Mouse (Mus musculus) limb, embryonic 14.5 days (tissue): ENCODE results near the gene Srf. TPM values are rescaled to one million over a fixed set of nuclear protein-coding genes. Genes with fewer than 3 reads are reported as not detected.

Experiments used
- ATAC-seq: fragments of 200-750 bp; cut with Nextera tagmentation; 2 replicates; pipeline ENCODE4 v1.8.0; 2017; ENCODE audit warnings: low read depth, moderate number of reproducible peaks, moderate TSS enrichment; ENCODE audit not compliant: low FRiP score
- DNase-seq: peaks from one replicate; pipeline ENCODE4 v3.0.0-alpha.2; 2015; ENCODE audit warnings: low spot score
- H3K27ac ChIP-seq: fragments of 300-500 bp; sonication (generic); replicated peaks from 2 replicates; pipeline ENCODE4 v1.5.1; 2014; ENCODE audit warnings: low read depth, mild to moderate bottlenecking, low read length, moderate library complexity, mixed read lengths
- H3K27me3 ChIP-seq: fragments of 300-500 bp; sonication (generic); 2 replicates; pipeline ENCODE4 v1.6.1; 2014; ENCODE audit warnings: low read length, mixed read lengths; ENCODE audit not compliant: control insufficient read depth, insufficient read depth
- H3K36me3 ChIP-seq: fragments of 300-500 bp; sonication (generic); 2 replicates; pipeline ENCODE4 v1.6.1; 2014; ENCODE audit warnings: mild to moderate bottlenecking, low read length, moderate library complexity, mixed read lengths; ENCODE audit not compliant: control insufficient read depth, insufficient read depth
- H3K4me1 ChIP-seq: fragments of 300-500 bp; sonication (generic); 2 replicates; pipeline ENCODE4 v1.6.1; 2014; ENCODE audit warnings: antibody characterized with exemption, low read length, mixed read lengths; ENCODE audit not compliant: control insufficient read depth, insufficient read depth
- H3K4me2 ChIP-seq: fragments of 300-500 bp; sonication (generic); replicated peaks from 2 replicates; pipeline ENCODE4 v1.6.1; 2014; ENCODE audit warnings: low read depth, mild to moderate bottlenecking, low read length, moderate library complexity; ENCODE audit not compliant: severe bottlenecking
- H3K4me3 ChIP-seq: fragments of 300-500 bp; sonication (generic); replicated peaks from 2 replicates; pipeline ENCODE4 v1.5.1; 2014; ENCODE audit warnings: low read length
- H3K9ac ChIP-seq: fragments of 300-500 bp; sonication (generic); 2 replicates; pipeline ENCODE4 v1.6.1; 2014; ENCODE audit warnings: mild to moderate bottlenecking, low read depth, low read length, moderate library complexity; ENCODE audit not compliant: severe bottlenecking
- H3K9me3 ChIP-seq: fragments of 300-500 bp; sonication (generic); 2 replicates; pipeline ENCODE4 v1.6.1; 2016; ENCODE audit warnings: low read length; ENCODE audit not compliant: control insufficient read depth
- POLR2A ChIP-seq: fragments of 200-500 bp; IDR thresholded peaks from 2 replicates; pipeline ENCODE4 v1.8.0; 2012; ENCODE audit warnings: inconsistent platforms, mild to moderate bottlenecking, moderate library complexity, borderline replicate concordance; ENCODE audit not compliant: insufficient read depth, insufficient read length; ENCODE audit errors: extremely low read depth
- WGBS: fragments of 180-500 bp; shearing (Covaris S2); extraction: QIAGEN DNeasy Blood & Tissue Kit; methylation state at CpG from one replicate; pipeline ENCODE4 v1.1.7; 2014; 5-methylcytosine and 5-hydroxymethylcytosine counted together
- polyA plus RNA-seq, 2 experiments: library from polyadenylated mRNA; depleted of rRNA in 1 of 2; stranded (reverse) in 1 of 2; unstranded in 1 of 2; fragments of >200 nt; fragmentation: Nextera tagmentation in 1 of 2; extraction: Ambion mirVana in 1 of 2; gene quantifications; 2 replicates each; pipeline versions ENCODE4 v1.2.1 to v1.2.3; 2012 to 2014

The Srf gene
- polyA plus RNA-seq, 2 experiments, result 10.2 to 87.2 TPM

DNA sequence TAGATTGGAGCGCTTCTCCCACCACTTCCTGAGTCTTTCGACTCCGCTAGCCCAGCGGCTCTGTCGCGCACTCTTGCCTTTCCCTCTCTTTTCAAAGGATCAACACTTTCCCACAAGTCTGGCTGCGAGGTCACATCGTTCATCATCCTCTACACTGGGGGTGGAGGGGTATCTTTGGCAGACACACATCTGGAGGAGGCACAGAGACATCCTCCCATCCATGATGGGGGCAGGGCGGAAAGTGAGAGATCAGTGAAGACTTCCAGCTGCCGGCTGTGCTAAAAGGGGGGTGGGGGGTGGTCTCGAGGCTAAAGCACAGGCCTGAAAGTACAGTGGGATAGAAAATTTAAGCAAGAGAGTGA lies 590 bp upstream of the Srf start:
- H3K9ac ChIP-seq, result peak overlapping the region; percentile 57
- TF ChIP-seq POLR2A, result no peak
- peak overlapping the region; percentile 89 for H3K27ac ChIP-seq
- DNase-seq (peak; percentile 56), ATAC-seq (peak; percentile 7; the same call in 1 of the 2 replicates)
- H3K4me1 ChIP-seq, result peaks cover 30% of the 10 kb centered on the region
- peaks cover 8% of the 10 kb centered on the region for H3K36me3 ChIP-seq
- no peaks in the 10 kb centered on the region for H3K9me3 ChIP-seq
- WGBS, result under 1% methylated on average over 11 of the region's 11 CpGs
- peak overlapping the region; percentile 99 for H3K4me3 ChIP-seq
- H3K27me3 ChIP-seq, result no peaks in the 10 kb centered on the region
- peak overlapping the region; percentile 90 for H3K4me2 ChIP-seq

DNA sequence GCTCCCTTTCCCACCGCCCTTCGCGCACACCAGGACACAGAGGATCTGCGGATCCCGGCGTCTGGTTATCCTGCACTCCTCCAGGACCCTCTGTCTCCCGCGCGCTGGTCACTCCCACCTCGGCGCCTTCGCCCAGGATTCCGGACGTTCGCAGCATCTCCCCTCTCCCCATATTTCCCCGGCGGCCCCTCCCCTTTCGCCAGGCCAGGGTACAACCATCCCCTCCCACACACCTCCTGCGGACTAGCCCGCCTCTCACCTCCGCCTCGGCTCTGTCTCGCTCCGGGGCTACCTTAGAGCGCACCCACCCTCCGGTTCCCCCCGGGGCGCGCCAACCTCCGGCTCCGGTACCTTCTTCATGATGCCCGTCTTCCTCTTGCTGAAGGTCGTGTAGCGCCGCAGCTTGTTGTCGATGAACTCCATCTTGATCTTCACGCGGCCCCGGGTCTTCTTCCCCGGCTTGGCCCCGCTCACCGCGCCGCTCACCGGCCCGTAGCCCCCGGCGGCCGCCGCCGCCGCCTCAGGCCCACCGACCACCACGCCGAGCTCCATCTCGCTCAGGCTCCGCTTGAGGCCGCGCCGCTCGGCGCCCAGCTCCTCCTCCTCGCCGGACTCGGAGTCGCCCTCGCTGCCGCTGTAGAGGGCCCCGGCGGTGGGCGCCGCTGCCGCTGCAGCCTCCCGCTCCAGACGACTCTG lies 850 bp downstream of the Srf start:
- H3K9me3 ChIP-seq, result no peaks in the 10 kb centered on the region
- peak overlapping the region; percentile 99 for H3K4me3 ChIP-seq
- H3K27me3 ChIP-seq, result no peaks in the 10 kb centered on the region
- H3K9ac ChIP-seq, result peak overlapping the region; percentile 97
- peak overlapping the region; percentile 77 for H3K27ac ChIP-seq
- peak overlapping the region; percentile 90 for H3K4me2 ChIP-seq
- under 1% methylated on average over 65 of the region's 75 CpGs for WGBS
- DNase-seq (no peak), ATAC-seq (no peak)
- TF ChIP-seq POLR2A, result no peak
- H3K4me1 ChIP-seq, result peaks cover 30% of the 10 kb centered on the region
- H3K36me3 ChIP-seq, result peaks cover 23% of the 10 kb centered on the region

DNA sequence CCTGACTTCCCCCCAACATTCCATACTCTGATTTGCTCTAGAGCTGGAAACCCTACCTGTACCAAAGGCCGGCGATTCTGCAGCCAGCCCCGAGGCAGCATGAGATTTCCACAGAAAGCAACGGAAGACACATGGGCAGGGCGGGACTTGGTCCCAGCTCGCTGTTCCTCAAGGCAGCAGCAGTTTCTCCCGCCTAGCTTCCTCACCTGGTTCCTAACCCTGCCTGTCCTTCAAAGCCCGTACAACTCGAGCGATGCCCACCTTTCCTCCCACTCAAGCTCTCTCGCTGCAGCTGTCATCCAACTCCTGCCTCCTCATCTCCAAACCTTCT lies 1.4 kb downstream of the Srf start:
- H3K4me1 ChIP-seq, result peaks cover 30% of the 10 kb centered on the region

DNA sequence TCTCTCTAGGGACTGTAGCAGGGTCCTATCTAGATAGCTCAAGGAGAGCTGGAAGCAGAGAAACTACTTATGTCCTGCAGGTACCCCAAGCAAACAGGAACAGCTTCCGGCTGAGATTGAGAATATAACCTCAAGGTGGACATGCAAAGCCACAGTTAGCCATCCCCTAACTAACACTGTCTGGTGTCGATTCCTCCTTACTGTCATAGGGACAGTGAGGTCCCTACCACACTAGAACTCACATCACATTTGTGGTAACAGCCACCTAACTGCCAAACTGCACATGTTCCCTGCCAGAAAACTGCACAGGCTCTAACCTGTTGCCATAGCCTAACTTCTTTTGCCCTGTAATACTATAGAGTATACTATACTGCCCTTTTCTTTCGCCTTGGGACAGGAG lies 2.0 kb downstream of the Srf start:
- no peak for DNase-seq
- no peak overlapping the region for H3K27ac ChIP-seq
- peak overlapping the region; percentile 90 for H3K4me2 ChIP-seq
- H3K4me1 ChIP-seq, result peaks cover 30% of the 10 kb centered on the region
- ATAC-seq, result no peak
- peak overlapping the region; percentile 99 for H3K4me3 ChIP-seq
- peaks cover 33% of the 10 kb centered on the region for H3K36me3 ChIP-seq
- 79% methylated on average over 3 of the region's 3 CpGs for WGBS
- no peaks in the 10 kb centered on the region for H3K27me3 ChIP-seq
- H3K9ac ChIP-seq, result no peak overlapping the region
- TF ChIP-seq POLR2A, result no peak
- H3K9me3 ChIP-seq, result no peaks in the 10 kb centered on the region

More for the DNA sequence above, 1.4 kb downstream of the Srf start:
- under 1% methylated on average over 11 of the region's 11 CpGs for WGBS
- TF ChIP-seq POLR2A, result no peak
- Histone ChIP-seq H3K36me3 (peaks cover 28% of the 10 kb centered on the region), H3K9me3 (no peaks in the 10 kb centered on the region), H3K4me3 (peak overlapping the region; percentile 99), H3K27me3 (no peaks in the 10 kb centered on the region), H3K9ac (peak overlapping the region; percentile 97), H3K27ac (peak overlapping the region; percentile 77; the same call in 1 of the 2 replicates), H3K4me2 (peak overlapping the region; percentile 90)
- ATAC-seq, result no peak
- DNase-seq, result no peak

DNA sequence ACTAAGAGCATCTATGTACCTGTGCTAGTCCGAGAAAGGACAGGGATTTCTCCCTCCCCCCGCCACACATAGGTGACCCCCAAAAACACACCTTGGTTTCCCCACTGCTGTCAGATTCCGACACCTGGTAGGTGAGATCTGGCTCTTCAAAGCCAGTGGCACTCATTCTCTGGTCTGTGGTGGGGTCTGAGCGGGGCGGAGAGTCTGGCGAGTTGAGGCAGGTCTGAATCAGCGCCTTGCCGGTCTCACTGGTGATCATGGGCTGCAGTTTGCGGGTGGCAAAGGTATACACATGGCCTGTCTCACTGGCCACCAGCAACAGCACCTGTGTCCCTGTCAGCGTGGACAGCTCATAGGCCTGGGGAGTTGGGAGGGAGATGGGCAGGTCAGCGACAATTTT lies 2.5 kb downstream of the Srf start:
- Histone ChIP-seq H3K9me3 (no peaks in the 10 kb centered on the region), H3K9ac (no peak overlapping the region), H3K4me2 (peak overlapping the region; percentile 90), H3K36me3 (peaks cover 38% of the 10 kb centered on the region), H3K27ac (no peak overlapping the region; the same call in 1 of the 2 replicates), H3K27me3 (no peaks in the 10 kb centered on the region), H3K4me3 (peak overlapping the region; percentile 99), H3K4me1 (peaks cover 30% of the 10 kb centered on the region)
- no peak for TF ChIP-seq POLR2A
- no peak for DNase-seq
- 43% methylated on average over 11 of the region's 11 CpGs for WGBS
- ATAC-seq, result no peak

DNA sequence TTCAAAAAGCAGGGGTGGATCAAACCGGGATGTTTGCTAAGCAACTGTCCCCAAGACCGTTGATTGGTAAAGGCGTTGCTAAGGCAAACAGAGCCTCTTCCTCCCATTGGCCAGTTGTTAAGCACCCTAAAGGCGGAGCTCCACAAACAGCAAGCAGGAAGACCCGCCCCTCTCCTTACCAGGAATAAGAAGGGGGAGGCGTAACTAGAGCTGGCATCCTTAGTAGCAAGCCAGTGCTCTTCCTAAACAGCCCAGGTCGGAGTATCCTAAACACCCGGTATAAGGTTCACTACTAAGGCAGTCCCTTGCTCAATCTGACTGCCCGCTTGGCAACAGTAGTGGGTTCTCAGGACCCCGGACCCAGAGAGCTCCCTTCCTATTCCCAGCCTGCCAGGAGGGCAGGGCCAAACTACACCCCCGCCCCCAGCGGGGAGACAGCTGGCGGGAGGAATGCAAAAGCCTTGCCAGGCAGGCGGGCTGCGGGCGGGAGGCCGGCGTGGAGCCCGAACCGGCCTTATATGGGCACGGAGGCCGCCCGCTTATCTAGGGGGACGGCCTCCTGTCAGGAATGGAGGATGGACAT lies 3.0 kb downstream of the Srf start:
- Histone ChIP-seq H3K4me1 (peaks cover 30% of the 10 kb centered on the region), H3K27me3 (no peaks in the 10 kb centered on the region), H3K27ac (peak overlapping the region; percentile 59), H3K4me2 (peak overlapping the region; percentile 90), H3K9ac (no peak overlapping the region), H3K9me3 (no peaks in the 10 kb centered on the region), H3K4me3 (peak overlapping the region; percentile 99), H3K36me3 (peaks cover 43% of the 10 kb centered on the region)
- WGBS, result 4% methylated on average over 24 of the region's 24 CpGs
- ATAC-seq (peak; percentile 81), DNase-seq (peak; percentile 95)
- no peak for TF ChIP-seq POLR2A
